Mouse (Mus musculus) testis, adult 10 weeks (tissue): ENCODE results near the gene Layn. TPM values are rescaled to one million over a fixed set of nuclear protein-coding genes. Genes with fewer than 3 reads are reported as not detected.

ENCODE experiments used
- polyA plus RNA-seq: library from polyadenylated mRNA; stranded (reverse); fragments of 350-450 nt; fragmentation: Illumina TruSeq; extraction: RNeasy Lipid Tissue Mini Kit (QIAGEN cat#74804); gene quantifications from one replicate; pipeline ENCODE4 v1.2.3, GENCODE M21; 2014; ENCODE audit warnings: low read depth, low replicate concordance

The Layn gene
- 0.94 TPM for polyA plus RNA-seq

DNA sequence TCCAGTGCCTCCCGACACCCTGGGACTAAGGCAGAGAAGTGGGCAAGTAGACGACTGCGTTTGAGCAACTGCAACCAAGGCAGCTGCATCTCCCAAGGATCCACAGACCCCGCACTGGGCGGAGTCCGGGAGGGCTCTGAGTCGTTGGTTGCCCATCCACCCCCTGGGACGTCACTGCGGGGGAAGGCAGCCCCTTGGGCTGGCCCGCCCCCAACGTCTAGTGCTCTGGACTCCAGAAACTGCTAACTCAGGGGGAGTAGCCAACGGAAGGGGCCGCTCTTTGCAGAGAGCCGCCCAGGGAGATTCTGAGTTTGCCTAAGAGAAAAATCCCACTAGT is at the start of gene Layn:
Gene Layn, minus strand, starts transcription at position 116 of the 337 bp plus-strand sequence.

DNA sequence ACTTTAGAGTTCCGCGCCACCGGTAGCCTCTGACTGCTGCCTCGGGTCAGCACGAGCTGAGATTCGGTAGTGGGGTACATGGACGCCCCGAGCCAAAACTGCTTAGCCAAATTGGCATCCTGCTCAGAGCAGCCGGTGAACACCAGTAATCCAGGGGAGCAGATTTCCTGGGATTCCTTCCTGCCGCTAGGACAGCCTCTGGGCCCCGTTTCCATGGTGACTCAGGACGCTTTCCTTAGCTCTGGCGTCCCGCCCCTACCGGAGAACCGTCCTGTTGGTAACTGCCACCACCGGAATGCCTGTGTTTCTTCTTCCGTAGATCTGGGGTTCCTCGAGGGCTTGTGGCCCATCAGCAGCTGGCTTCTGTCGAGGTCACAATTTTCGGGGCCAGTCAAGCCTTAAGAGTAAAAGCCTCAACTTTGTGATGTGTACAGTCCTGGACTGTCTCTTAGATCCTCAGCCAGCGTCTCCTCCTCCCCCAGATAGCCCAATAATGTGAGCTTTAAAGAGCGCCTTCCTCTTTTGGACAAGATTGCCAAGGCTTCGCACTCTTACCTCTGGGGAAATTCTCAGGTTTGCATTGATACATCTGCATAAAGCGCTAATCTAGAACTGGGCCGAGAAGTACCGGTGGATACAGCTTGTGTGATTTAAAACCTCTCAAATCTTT is 25.0 kb upstream of the Layn start, which contains the start of gene 4833427G06Rik:
Gene 4833427G06Rik, minus strand, starts transcription at position 323 of the 670 bp plus-strand sequence.

DNA sequence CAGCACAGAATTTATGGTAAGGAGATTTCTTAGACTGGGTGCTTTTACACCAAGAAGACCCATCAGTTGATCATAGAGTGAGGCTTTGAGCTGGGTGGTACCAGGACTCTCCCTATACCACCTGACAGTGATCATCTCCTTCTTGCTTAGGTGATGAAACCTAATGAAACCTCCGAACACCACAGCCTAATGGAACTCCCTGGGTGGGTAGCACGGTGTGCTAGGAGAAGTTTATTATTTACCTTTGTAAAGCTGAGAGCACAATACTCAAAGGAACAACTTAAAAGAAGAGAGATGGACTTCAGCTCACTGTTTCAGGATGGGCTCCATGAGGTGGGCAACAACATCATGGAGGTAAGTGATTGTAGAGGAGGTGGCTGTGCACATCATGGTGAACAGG is 16.3 kb downstream of the Layn start, which contains the start of gene Btg4:
Gene Btg4, plus strand, starts transcription at position 301 of the 400 bp plus-strand sequence.

DNA sequence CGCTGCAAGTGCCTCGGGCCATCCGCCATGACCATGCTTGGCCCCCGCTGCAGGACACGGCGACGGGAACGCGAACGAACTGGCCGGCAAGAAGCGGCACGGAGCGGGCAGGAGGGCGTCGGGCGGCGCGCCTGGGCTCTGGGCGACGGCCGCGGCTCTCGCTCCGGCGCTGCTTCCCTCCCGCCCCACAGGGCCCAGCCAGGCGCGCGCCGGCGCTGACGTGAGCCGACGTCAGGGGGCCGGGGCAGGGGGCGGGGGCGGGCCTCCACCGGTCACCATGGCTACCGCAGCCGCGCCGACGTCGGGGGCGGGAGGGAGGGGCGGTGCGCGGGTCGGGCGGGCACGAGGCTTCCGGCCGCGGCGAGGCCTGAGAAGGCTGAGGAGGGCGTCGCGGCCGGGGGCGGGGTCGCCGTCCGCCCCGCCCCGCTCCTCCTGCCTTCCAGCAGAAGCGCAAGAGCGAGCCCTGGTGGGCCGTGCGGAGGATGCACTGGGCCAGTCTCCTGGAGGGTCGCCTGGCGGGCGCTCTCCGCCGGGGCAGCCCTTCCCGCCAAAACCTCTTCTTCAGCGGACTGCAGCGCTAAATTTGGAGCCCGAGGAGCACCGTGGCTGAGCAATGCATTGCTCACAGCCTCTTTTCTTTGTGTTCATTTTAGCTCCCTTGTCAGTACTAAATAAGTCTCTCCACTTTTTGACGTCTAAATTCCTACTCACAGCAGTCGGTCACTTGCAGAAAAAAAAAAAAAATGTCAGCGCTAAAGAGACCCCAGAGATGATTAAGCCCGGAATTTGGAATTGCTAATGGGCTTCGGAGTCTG is 67.8 kb downstream of the Layn start, which contains the start of gene Sik2:
Gene Sik2, minus strand, starts transcription at position 233 of the 815 bp plus-strand sequence.

Other genes with a start within 250 kb of the Layn start
- 126 TPM for gene Ppp2r1b, start 231.8 kb downstream of the Layn start, polyA plus RNA-seq
- 28.5 TPM for gene Sik2, start 68.0 kb downstream of the Layn start, polyA plus RNA-seq
- gene Btg4, start 16.2 kb downstream of the Layn start, polyA plus RNA-seq, result 50.0 TPM
- 206 TPM for gene 4833427G06Rik, start 25.0 kb upstream of the Layn start, polyA plus RNA-seq
- not detected for gene Gm32742, start 88.4 kb upstream of the Layn start, polyA plus RNA-seq
- 0.76 TPM for gene Pou2af1, start 136.6 kb upstream of the Layn start, polyA plus RNA-seq
- gene Colca2, start 201.5 kb upstream of the Layn start, polyA plus RNA-seq, result 4.6 TPM